Mouse (Mus musculus) MEL (cell line): Measurements from ENCODE around the gene AW011738. TPM values are rescaled to one million over a fixed set of nuclear protein-coding genes. Genes with fewer than 3 reads are reported as not detected.

Experiments
- DNase-seq: peaks from one replicate; pipeline ENCODE4 v3.0.0; 2011; ENCODE audit warnings: low read depth, low spot score
- H3K27ac ChIP-seq: 2 replicates; pipeline ENCODE4 v1.5.1; 2012; ENCODE audit warnings: low read depth, mild to moderate bottlenecking, control low read depth, low read length, moderate library complexity; ENCODE audit not compliant: control insufficient read depth
- H3K27me3 ChIP-seq, 2 experiments: fragments of 150-350 bp in 1 of 2; sonication (generic) in 1 of 2; 2 replicates each; pipeline ENCODE4 v1.6.1; 2012; ENCODE audit warnings: low read length in 2 of 2, mild to moderate bottlenecking in 2 of 2, improper control_type of control experiment in 1 of 2, moderate library complexity in 1 of 2; ENCODE audit not compliant: insufficient read depth in 2 of 2, control insufficient read depth in 1 of 2
- H3K36me3 ChIP-seq, 2 experiments: 2 replicates each; pipeline ENCODE4 v1.6.1; 2012 to 2014; ENCODE audit warnings: low read length in 2 of 2, improper control_type of control experiment in 1 of 2, inconsistent platforms in 1 of 2, mild to moderate bottlenecking in 1 of 2; ENCODE audit not compliant: insufficient read depth in 2 of 2, control insufficient read depth in 1 of 2
- H3K4me1 ChIP-seq, 2 experiments: fragments of 150-350 bp in 1 of 2; sonication (generic) in 1 of 2; 2 replicates each; pipeline ENCODE4 v1.6.1; 2012; ENCODE audit warnings: low read length in 2 of 2, improper control_type of control experiment in 1 of 2, mild to moderate bottlenecking in 1 of 2; ENCODE audit not compliant: insufficient read depth in 2 of 2, control insufficient read depth in 1 of 2
- H3K4me3 ChIP-seq, 2 experiments: fragments of 150-350 bp in 1 of 2; sonication (generic) in 1 of 2; 2 replicates each; pipeline ENCODE4 v1.5.1; 2012; ENCODE audit warnings: low read depth in 2 of 2, low read length in 2 of 2, mild to moderate bottlenecking in 2 of 2, moderate library complexity in 2 of 2, control low read depth in 1 of 2, improper control_type of control experiment in 1 of 2; ENCODE audit not compliant: control insufficient read depth in 1 of 2, insufficient read depth in 1 of 2
- H3K79me2 ChIP-seq: 2 replicates; pipeline ENCODE4 v1.6.1; 2012; ENCODE audit warnings: mild to moderate bottlenecking, low read length, moderate library complexity; ENCODE audit not compliant: control insufficient read depth, poor library complexity, insufficient read depth
- H3K9ac ChIP-seq: 2 replicates; pipeline ENCODE4 v1.6.1; 2012; ENCODE audit warnings: low read depth, mild to moderate bottlenecking, control low read depth, low read length, moderate library complexity; ENCODE audit not compliant: control insufficient read depth, poor library complexity, severe bottlenecking
- H3K9me3 ChIP-seq: fragments of 150-350 bp; sonication (generic); replicated peaks from 2 replicates; pipeline ENCODE4 v1.6.1; 2012; ENCODE audit warnings: mild to moderate bottlenecking, low read length, improper control_type of control experiment, moderate library complexity; ENCODE audit not compliant: insufficient read depth
- BHLHE40 ChIP-seq: IDR thresholded peaks from 2 replicates; pipeline ENCODE4 v1.6.1; 2012; ENCODE audit warnings: low read depth, mild to moderate bottlenecking, inconsistent platforms, low read length, improper control_type of control experiment, borderline replicate concordance
- CHD1 ChIP-seq: IDR thresholded peaks from 2 replicates; pipeline ENCODE4 v1.6.1; 2012; ENCODE audit warnings: low read depth, mild to moderate bottlenecking, inconsistent platforms, low read length, improper control_type of control experiment
- CHD2 ChIP-seq: IDR thresholded peaks from 2 replicates; pipeline ENCODE4 v1.6.1; 2011; ENCODE audit warnings: low read length, improper control_type of control experiment
- CTCF ChIP-seq, 3 experiments: IDR thresholded peaks in 2 of 3; conservative IDR thresholded peaks in 1 of 3; 2 replicates each; pipeline ENCODE4 v1.5.1; 2011 to 2012; ENCODE audit warnings: low read length in 3 of 3, low read depth in 2 of 3, mild to moderate bottlenecking in 2 of 3, improper control_type of control experiment in 1 of 3, inconsistent platforms in 1 of 3, mixed read lengths in 1 of 3, moderate library complexity in 1 of 3; ENCODE audit not compliant: control insufficient read depth in 1 of 3, insufficient read depth in 1 of 3, poor library complexity in 1 of 3, severe bottlenecking in 1 of 3
- E2F4 ChIP-seq: IDR thresholded peaks from 2 replicates; pipeline ENCODE4 v1.6.1; 2011; ENCODE audit warnings: low read depth, low read length, improper control_type of control experiment, borderline replicate concordance
- ELF1 ChIP-seq: IDR thresholded peaks from 2 replicates; pipeline ENCODE4 v1.6.1; 2014; ENCODE audit warnings: low read depth, mild to moderate bottlenecking, inconsistent platforms, low read length, improper control_type of control experiment, moderate library complexity
- EP300 ChIP-seq, 2 experiments: IDR thresholded peaks; 2 replicates each; pipeline ENCODE4 v1.6.1; 2011; ENCODE audit warnings: improper control_type of control experiment in 2 of 2, low read length in 2 of 2, low read depth in 1 of 2, mild to moderate bottlenecking in 1 of 2
- ETS1 ChIP-seq: IDR thresholded peaks from 2 replicates; pipeline ENCODE4 v1.6.1; 2012; ENCODE audit warnings: low read depth, mild to moderate bottlenecking, inconsistent platforms, low read length, improper control_type of control experiment, moderate library complexity
- GATA1 ChIP-seq: IDR thresholded peaks from 2 replicates; pipeline ENCODE4 v1.6.1; 2011; ENCODE audit warnings: low read depth, low read length, improper control_type of control experiment
- JUND ChIP-seq: IDR thresholded peaks from 2 replicates; pipeline ENCODE4 v1.6.1; 2011; ENCODE audit warnings: low read depth, mild to moderate bottlenecking, improper control_type of control experiment, low read length
- KAT2A ChIP-seq: conservative IDR thresholded peaks from 2 replicates; pipeline ENCODE4 v1.6.1; 2012; ENCODE audit warnings: low read depth, low read length, improper control_type of control experiment, inconsistent platforms
- MAFK ChIP-seq: IDR thresholded peaks from 2 replicates; pipeline ENCODE4 v1.6.1; 2011; ENCODE audit warnings: low read depth, mild to moderate bottlenecking, low read length, improper control_type of control experiment, borderline replicate concordance
- MAX ChIP-seq: IDR thresholded peaks from 2 replicates; pipeline ENCODE4 v1.6.1; 2011; ENCODE audit warnings: low read length, improper control_type of control experiment
- MXI1 ChIP-seq: IDR thresholded peaks from 2 replicates; pipeline ENCODE4 v1.6.1; 2011; ENCODE audit warnings: mild to moderate bottlenecking, low read depth, low read length, improper control_type of control experiment
- MYC ChIP-seq: IDR thresholded peaks from 2 replicates; pipeline ENCODE4 v1.6.1; 2011; ENCODE audit warnings: low read depth, mild to moderate bottlenecking, low read length, improper control_type of control experiment, moderate library complexity
- NELFE ChIP-seq: IDR thresholded peaks from 2 replicates; pipeline ENCODE4 v1.6.1; 2011; ENCODE audit warnings: low read depth, low read length, improper control_type of control experiment
- POLR2A ChIP-seq, 2 experiments: IDR thresholded peaks; 2 replicates each; pipeline ENCODE4 v1.6.1; 2011 to 2012; ENCODE audit warnings: low read length in 2 of 2, mild to moderate bottlenecking in 2 of 2, control low read depth in 1 of 2, improper control_type of control experiment in 1 of 2, low read depth in 1 of 2, moderate library complexity in 1 of 2; ENCODE audit not compliant: control insufficient read depth in 1 of 2, insufficient read depth in 1 of 2, poor library complexity in 1 of 2
- POLR2AphosphoS2 ChIP-seq: IDR thresholded peaks from 2 replicates; pipeline ENCODE4 v1.6.1; 2011; ENCODE audit warnings: low read length, improper control_type of control experiment
- RCOR1 ChIP-seq: IDR thresholded peaks from 2 replicates; pipeline ENCODE4 v1.6.1; 2012; ENCODE audit warnings: low read depth, mild to moderate bottlenecking, inconsistent platforms, low read length, improper control_type of control experiment
- SMC3 ChIP-seq: IDR thresholded peaks from 2 replicates; pipeline ENCODE4 v1.6.1; 2011; ENCODE audit warnings: low read depth, low read length, improper control_type of control experiment
- TBP ChIP-seq: IDR thresholded peaks from 2 replicates; pipeline ENCODE4 v1.8.0; 2011; ENCODE audit warnings: low read depth, low read length, improper control_type of control experiment
- TCF12 ChIP-seq: IDR thresholded peaks from 2 replicates; pipeline ENCODE4 v1.6.1; 2014; ENCODE audit warnings: low read depth, mild to moderate bottlenecking, inconsistent platforms, low read length, improper control_type of control experiment, moderate library complexity
- ZKSCAN1 ChIP-seq: IDR thresholded peaks from 2 replicates; pipeline ENCODE4 v1.6.1; 2012; ENCODE audit warnings: low read depth, mild to moderate bottlenecking, inconsistent platforms, low read length, improper control_type of control experiment, moderate library complexity
- ZMIZ1 ChIP-seq: IDR thresholded peaks from 2 replicates; pipeline ENCODE4 v1.6.1; 2012; ENCODE audit warnings: low read depth, mild to moderate bottlenecking, inconsistent platforms, low read length, improper control_type of control experiment, moderate library complexity
- ZNF384 ChIP-seq: IDR thresholded peaks from 2 replicates; pipeline ENCODE4 v1.6.1; 2012; ENCODE audit warnings: low read depth, mild to moderate bottlenecking, inconsistent platforms, low read length, improper control_type of control experiment
- polyA plus RNA-seq, 2 experiments: library from polyadenylated mRNA; stranded (reverse) in 1 of 2; unstranded in 1 of 2; fragments of >175 nt in 1 of 2; fragments of >200 nt in 1 of 2; gene quantifications; 2 replicates each; pipeline versions ENCODE4 v1.2.1 to v1.2.4; 2012; ENCODE audit warnings: low replicate concordance in 2 of 2, low read depth in 1 of 2; ENCODE audit not compliant: insufficient read length in 2 of 2, insufficient read depth in 1 of 2, missing spikeins in 1 of 2
- total RNA-seq: library from RNA; depleted of rRNA; stranded (reverse); fragments of 300-350 nt; gene quantifications from 2 replicates; pipeline ENCODE4 v1.2.3, GENCODE M21; 2012

AW011738 gene
- total and polyA plus RNA-seq, 3 experiments: 3.2 to 3.8 TPM; not detected in 1

GRCm38 (mm10) chr4:156227752-156228392 is 24.8 kb downstream of the AW011738 start:
- Histone ChIP-seq H3K4me1 (no peaks in the 10 kb centered on the region), H3K27ac (no peak overlapping the region), H3K27me3 (no peaks in the 10 kb centered on the region), H3K9me3 (no peaks in the 10 kb centered on the region), H3K79me2 (no peaks in the 10 kb centered on the region), H3K36me3 (no peaks in the 10 kb centered on the region), H3K9ac (no peak overlapping the region), H3K4me3 (no peak overlapping the region)
- TF ChIP-seq ZMIZ1 (no peak), MYC (no peak), SMC3 (no peak), POLR2A (IDR thresholded peaks at IDR 0.05; ENCODE audit: control insufficient read depth in 1 of 2, insufficient read depth in 1 of 2, low read depth in 1 of 2, low read length in 2 of 2, poor library complexity in 1 of 2) (no peak), MXI1 (no peak), CTCF (IDR thresholded peaks at IDR 0.05 in 2 of 3, conservative IDR thresholded peaks at IDR 0.05 in 1 of 3; ENCODE audit: control insufficient read depth in 1 of 3, insufficient read depth in 1 of 3, low read depth in 2 of 3, low read length in 3 of 3, poor library complexity in 1 of 3, severe bottlenecking in 1 of 3) (no peak), EP300 (IDR thresholded peaks at IDR 0.05; ENCODE audit: low read depth in 1 of 2, low read length in 2 of 2) (no peak), RCOR1 (no peak), NELFE (no peak), CHD2 (no peak), CHD1 (no peak), JUND (no peak), BHLHE40 (no peak), TBP (no peak)
- DNase-seq: no peak

GRCm38 (mm10) chr4:156228393-156229024 is 25.4 kb downstream of the AW011738 start:
- no peaks in the 10 kb centered on the region for H3K4me1 ChIP-seq
- H3K79me2 ChIP-seq: no peaks in the 10 kb centered on the region
- TF ChIP-seq NELFE: no peak
- TF ChIP-seq BHLHE40: no peak
- TF ChIP-seq TCF12: no peak
- no peak for TF ChIP-seq ZMIZ1
- no peak for TF ChIP-seq ZKSCAN1
- no peak for TF ChIP-seq MAX
- no peak for TF ChIP-seq E2F4
- no peak for TF ChIP-seq ELF1
- TF ChIP-seq MAFK: no peak
- TF ChIP-seq POLR2AphosphoS2: no peak
- TF ChIP-seq MXI1: no peak
- no peak for TF ChIP-seq TBP
- no peak for TF ChIP-seq ZNF384
- TF ChIP-seq CHD2: no peak
- TF ChIP-seq RCOR1: no peak
- no peak for TF ChIP-seq ETS1
- TF ChIP-seq POLR2A (IDR thresholded peaks at IDR 0.05; ENCODE audit: control insufficient read depth in 1 of 2, insufficient read depth in 1 of 2, low read depth in 1 of 2, low read length in 2 of 2, poor library complexity in 1 of 2): no peak
- TF ChIP-seq GATA1: no peak
- TF ChIP-seq KAT2A: no peak
- no peak for TF ChIP-seq MYC
- H3K36me3 ChIP-seq: no peaks in the 10 kb centered on the region
- no peaks in the 10 kb centered on the region for H3K9me3 ChIP-seq
- no peaks in the 10 kb centered on the region for H3K27me3 ChIP-seq
- DNase-seq: no peak
- H3K4me3 ChIP-seq: no peak overlapping the region
- no peak overlapping the region for H3K27ac ChIP-seq
- H3K9ac ChIP-seq: no peak overlapping the region
